In genomic region chr5:120389973-120390372, GRCm38 (mm10) we compare ENCODE assay signal across 23 mouse cellular contexts. TPM values are rescaled to one million over a fixed set of nuclear protein-coding genes. Genes with fewer than 3 reads are reported as not detected.
A peak's percentile ranks its signal among the peaks of the same experiment; 100 is the strongest.
DNase-seq lines count a peak whose midpoint lies in the region; ATAC-seq lines count a peak whose summit lies in the region.
"Had no signal": no experiment of that assay in that cellular context is flagged by ENCODE, and none has a peak within 500 bp of the region (broad histone marks: within the 10 kb centered on the region; RNA-seq: fewer than 3 reads in every experiment).

No protein-coding gene starts in this region.

- no peak for ATAC-seq in hindbrain, embryonic 13.5 days (ENCODE audit: low FRiP score)
- no peak for ATAC-seq in hindbrain, embryonic 11.5 days (ENCODE audit: low FRiP score)
- ATAC-seq: CD4-positive, CD25-positive, alpha-beta regulatory T cell, adult 4 months had no signal

- H3K4me3 ChIP-seq in hindbrain, embryonic 13.5 days: no peak overlapping the region
- no peak overlapping the region for H3K4me3 ChIP-seq in hindbrain, embryonic 11.5 days (ENCODE audit: low read depth, low read length)
- H3K4me3 ChIP-seq: embryonic facial prominence, embryonic 13.5 days; forebrain, embryonic 12.5 days; heart, embryonic 15.5 days had no signal

- peak; percentile 64 to 66 for DNase-seq in cerebellum, postnatal 10 days
- DNase-seq in cerebellum, adult 11 months: no peak
- no peak for DNase-seq in hindbrain, embryonic 11.5 days (ENCODE audit: low spot score)
- peak; percentile 3 for DNase-seq in lung, postnatal 10 days
- DNase-seq in lung, postnatal 14 days: no peak
- peak; percentile 47 for DNase-seq in retina, postnatal 1 day
- no peak for DNase-seq in retina, embryonic 14.5 days (ENCODE audit: low spot score)
- DNase-seq: adrenal gland, adult 8-10 months; adrenal gland, postnatal 36 days; B cell, adult 2 months; cerebellum, adult 11-12 months; cerebellum, adult 9-10 months; cerebellum, postnatal 36 days; gastrocnemius, postnatal 36 days; heart, adult 18-20 months; heart, postnatal 14 days had no signal

- WGBS in hindbrain, embryonic 13.5 days: 70% methylated on average over 2 of the region's 2 CpGs
- WGBS in hindbrain, embryonic 11.5 days: 80% methylated on average over 2 of the region's 2 CpGs

- no peaks in the 10 kb centered on the region for H3K9me3 ChIP-seq in hindbrain, embryonic 13.5 days
- no peaks in the 10 kb centered on the region for H3K9me3 ChIP-seq in hindbrain, embryonic 11.5 days (ENCODE audit: control insufficient read depth, low read length)
- H3K9me3 ChIP-seq: embryonic facial prominence, embryonic 13.5 days; forebrain, embryonic 12.5 days; G1E; heart, embryonic 15.5 days had no signal

- H3K9ac ChIP-seq in hindbrain, embryonic 13.5 days: no peak overlapping the region
- no peak overlapping the region for H3K9ac ChIP-seq in hindbrain, embryonic 11.5 days (ENCODE audit: low read depth, low read length)
- H3K9ac ChIP-seq: embryonic facial prominence, embryonic 13.5 days; forebrain, embryonic 12.5 days; heart, embryonic 15.5 days had no signal

- H3K27ac ChIP-seq in hindbrain, embryonic 13.5 days: peak overlapping the region; percentile 58; the same call in 1 of the 2 replicates
- H3K27ac ChIP-seq in hindbrain, embryonic 11.5 days (ENCODE audit: low read depth, low read length): no peak overlapping the region
- H3K27ac ChIP-seq: embryonic facial prominence, embryonic 13.5 days; forebrain, embryonic 12.5 days; heart, embryonic 15.5 days had no signal

- no peaks in the 10 kb centered on the region for H3K36me3 ChIP-seq in hindbrain, embryonic 13.5 days
- H3K36me3 ChIP-seq in hindbrain, embryonic 11.5 days (ENCODE audit: control insufficient read depth, insufficient read depth, low read length): no peaks in the 10 kb centered on the region
- H3K36me3 ChIP-seq: embryonic facial prominence, embryonic 13.5 days; forebrain, embryonic 12.5 days; G1E; heart, embryonic 15.5 days had no signal

- H3K4me1 ChIP-seq in hindbrain, embryonic 13.5 days (replicated peaks): peaks cover 38% of the 10 kb centered on the region
- H3K4me1 ChIP-seq in hindbrain, embryonic 11.5 days (replicated peaks; ENCODE audit: control insufficient read depth, insufficient read depth, low read length): peaks cover 5% of the 10 kb centered on the region; the same call in 1 of the 2 replicates
- H3K4me1 ChIP-seq: embryonic facial prominence, embryonic 13.5 days; heart, embryonic 15.5 days had no signal

- peaks cover 17% of the 10 kb centered on the region for H3K27me3 ChIP-seq in hindbrain, embryonic 13.5 days
- 0 out of 2 replicates have a peak, but pooled peaks cover 2% of the 10 kb centered on the region for H3K27me3 ChIP-seq in hindbrain, embryonic 11.5 days (ENCODE audit: control insufficient read depth, insufficient read depth, low read length)

- no peak overlapping the region for H3K4me2 ChIP-seq in hindbrain, embryonic 13.5 days
- H3K4me2 ChIP-seq in hindbrain, embryonic 11.5 days (replicated peaks; ENCODE audit: low read depth, low read length): no peak overlapping the region
- H3K4me2 ChIP-seq: embryonic facial prominence, embryonic 13.5 days; forebrain, embryonic 12.5 days; heart, embryonic 11.5 days; heart, embryonic 15.5 days had no signal

RNA-seq across cellular contexts. Expression of gene Lhx5, which starts 41.5 kb away (rescaled TPM):
- 48.9 and 50.7 TPM in 2 replicates for polyA plus RNA-seq in hindbrain, embryonic 13.5 days (2015; fragmentation: Nextera tagmentation; extraction: Ambion mirVana)
- 36.1 and 41.6 TPM in 2 replicates for polyA plus RNA-seq in hindbrain, embryonic 11.5 days (2014; fragmentation: Nextera tagmentation; extraction: Ambion mirVana)
- polyA plus RNA-seq: CD4-positive, CD25-positive, alpha-beta regulatory T cell, adult 4 months; G1E; heart, embryonic 15.5 days had no signal

Comparison
In these comparisons a context has a peak if more than half of its experiments do, and no peak if none do; other contexts are left out.
1. DNase-seq: peak in cerebellum, postnatal 10 days (2 of 2), lung, postnatal 10 days (single experiment) and retina, postnatal 1 day (single experiment); none in cerebellum, adult 11 months (single experiment), hindbrain, embryonic 11.5 days (single experiment), lung, postnatal 14 days (single experiment) and retina, embryonic 14.5 days (single experiment).